Mouse (Mus musculus): ENCODE data around the gene Ganab. TPM values are rescaled to one million over a fixed set of nuclear protein-coding genes. Genes with fewer than 3 reads are reported as not detected.
"Not testable (repeated sequence)": the region's sequence is repeated elsewhere in the genome, so short reads cannot be mapped to it uniquely, and the experiment has no call there.

Ganab gene
- total RNA-seq (2022): 100 to 1,000 TPM; 204 to 232 (median 222) TPM

- DNase-seq: peak; percentile 96
Measured at GRCm38 (mm10) chr19:8897865-8898495, at the start of gene Ganab. Gene Ganab, plus strand, starts transcription at chr19:8898071.

- no peak for DNase-seq
Measured at GRCm38 (mm10) chr19:8848356-8848755, 49.5 kb upstream of the Ganab start.

DNA sequence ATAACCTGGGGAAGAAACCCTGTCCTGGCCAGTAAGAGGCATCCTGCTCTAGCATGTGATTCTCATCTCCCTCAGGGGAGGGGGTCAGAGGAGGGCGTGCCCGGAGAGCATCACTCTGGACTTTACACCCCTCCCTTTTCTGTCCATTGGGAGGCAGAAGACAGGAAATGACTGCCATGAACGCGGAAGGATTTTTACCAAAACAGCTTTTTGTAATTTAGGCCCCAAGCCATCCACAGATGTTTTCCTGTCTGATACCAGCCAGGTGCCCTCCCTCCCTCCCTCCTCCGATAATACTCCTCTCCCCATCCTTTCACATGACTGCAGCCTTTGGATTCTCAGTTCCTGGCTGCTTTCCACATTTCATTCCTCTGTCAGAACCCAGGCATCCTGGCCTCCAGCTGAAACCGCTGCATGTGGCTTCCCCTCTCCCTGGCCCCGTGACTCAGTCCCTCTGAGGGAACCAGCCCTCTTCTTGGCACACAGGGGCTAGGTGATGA, 47.4 kb upstream of the Ganab start, which contains the start of gene Lrrn4cl:
Gene Lrrn4cl (plus strand): TSS at position 367 of the 500 bp plus-strand sequence.
- DNase-seq: no peak

GRCm38 (mm10) chr19:8851639-8852038, 46.2 kb upstream of the Ganab start:
- DNase-seq: no peak

GRCm38 (mm10) chr19:8852236-8852928, 45.5 kb upstream of the Ganab start:
- no peak for DNase-seq

DNA sequence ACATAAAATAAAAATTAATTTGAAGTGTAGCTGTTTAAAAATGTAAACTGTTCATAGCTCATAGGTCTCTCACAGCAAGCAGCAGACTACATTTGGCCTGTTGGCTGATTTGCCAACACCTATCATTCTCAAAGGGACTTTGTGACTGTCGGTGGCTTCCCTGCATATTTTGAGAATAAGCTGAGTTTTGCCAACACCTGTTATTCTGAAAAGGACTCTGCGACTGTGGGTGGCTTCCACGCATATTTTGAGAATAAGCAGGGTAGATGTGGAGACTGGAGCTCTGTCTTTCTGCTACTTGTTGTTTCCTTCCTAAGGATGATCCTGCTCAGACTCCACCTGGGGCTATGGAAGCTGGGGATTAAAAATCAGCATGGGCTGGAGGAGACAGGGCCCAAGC, 44.8 kb upstream of the Ganab start:
- no peak for DNase-seq

DNA sequence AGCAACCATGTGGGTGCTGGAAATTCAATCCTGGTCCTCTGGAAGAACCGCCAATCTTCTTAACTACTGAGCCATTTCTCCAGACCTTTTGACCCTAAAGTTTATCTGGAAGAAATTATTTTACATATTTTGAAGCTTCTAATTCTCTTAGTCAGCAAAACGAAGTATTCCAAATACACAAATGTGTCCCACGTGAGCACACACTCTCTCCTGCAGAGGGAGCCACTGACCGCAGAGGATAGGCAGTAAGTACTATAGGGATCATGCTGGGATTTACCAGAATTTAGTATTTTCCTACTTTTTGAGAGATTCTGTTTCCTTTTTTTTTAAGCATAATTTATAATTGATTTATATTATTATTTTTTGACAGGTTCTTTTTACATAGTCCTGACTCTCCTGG, 40.2 kb upstream of the Ganab start:
- DNase-seq: no peak

DNA sequence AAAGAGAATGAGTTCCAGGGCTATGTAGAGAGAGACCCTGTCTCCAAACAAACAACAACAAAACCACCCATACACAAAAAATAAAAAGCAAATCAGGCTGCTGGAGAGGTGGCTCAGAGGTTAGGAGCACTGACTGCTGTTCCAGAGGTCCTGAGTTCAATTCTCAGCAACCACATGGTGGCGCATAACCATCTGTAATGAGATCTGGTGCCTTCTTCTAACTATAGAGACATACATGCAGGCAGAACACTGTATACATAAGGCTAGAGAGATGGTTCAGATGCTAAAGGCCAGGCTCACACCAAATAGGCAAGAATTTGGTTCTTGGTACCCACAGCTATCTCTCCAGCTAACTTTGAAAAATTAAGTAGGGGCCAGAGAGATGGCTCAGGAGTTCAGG, 38.9 kb upstream of the Ganab start:
- DNase-seq: no peak

DNA sequence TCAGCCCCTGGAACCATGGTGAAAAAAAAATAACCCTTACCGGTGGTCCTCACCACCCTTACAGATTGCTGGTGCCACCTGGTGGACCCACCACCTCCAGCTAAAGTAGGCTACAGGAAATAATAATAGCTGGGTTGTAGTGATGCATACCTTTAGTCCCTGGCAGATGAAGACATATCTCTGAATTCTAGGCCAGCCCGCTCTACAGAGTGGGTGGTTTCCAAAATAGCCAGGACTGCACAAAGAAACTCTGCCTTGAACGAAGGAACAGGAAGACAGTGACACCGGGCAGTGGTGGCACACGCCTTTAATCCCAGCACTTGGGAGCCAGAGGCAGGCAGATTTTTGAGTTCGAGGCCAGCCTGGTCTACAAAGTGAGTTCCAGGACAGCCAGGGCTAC, 33.6 kb upstream of the Ganab start:
- DNase-seq: no peak

- not testable (repeated sequence) for DNase-seq
Measured at GRCm38 (mm10) chr19:8870381-8870780, 27.5 kb upstream of the Ganab start.

DNA sequence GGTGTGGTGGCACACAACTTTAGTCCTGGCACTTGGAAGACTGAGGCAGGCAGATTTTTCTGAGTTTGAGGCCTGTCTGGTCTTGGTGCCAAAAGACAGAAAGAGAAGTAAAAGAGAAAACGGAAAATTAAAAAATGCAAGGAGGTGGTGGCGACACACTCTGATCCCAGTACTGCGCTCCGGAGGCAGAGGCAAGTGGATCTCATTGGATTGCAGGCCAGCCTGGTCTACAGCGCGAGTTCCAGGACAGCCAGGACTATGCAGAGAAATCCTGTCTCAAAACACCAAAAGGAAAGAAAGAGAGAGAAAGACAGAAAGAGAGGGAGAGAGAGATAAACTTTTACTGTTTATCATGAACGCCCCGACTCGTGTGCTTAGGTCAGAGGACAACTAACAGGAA, 27.0 kb upstream of the Ganab start:
- DNase-seq: no peak

DNA sequence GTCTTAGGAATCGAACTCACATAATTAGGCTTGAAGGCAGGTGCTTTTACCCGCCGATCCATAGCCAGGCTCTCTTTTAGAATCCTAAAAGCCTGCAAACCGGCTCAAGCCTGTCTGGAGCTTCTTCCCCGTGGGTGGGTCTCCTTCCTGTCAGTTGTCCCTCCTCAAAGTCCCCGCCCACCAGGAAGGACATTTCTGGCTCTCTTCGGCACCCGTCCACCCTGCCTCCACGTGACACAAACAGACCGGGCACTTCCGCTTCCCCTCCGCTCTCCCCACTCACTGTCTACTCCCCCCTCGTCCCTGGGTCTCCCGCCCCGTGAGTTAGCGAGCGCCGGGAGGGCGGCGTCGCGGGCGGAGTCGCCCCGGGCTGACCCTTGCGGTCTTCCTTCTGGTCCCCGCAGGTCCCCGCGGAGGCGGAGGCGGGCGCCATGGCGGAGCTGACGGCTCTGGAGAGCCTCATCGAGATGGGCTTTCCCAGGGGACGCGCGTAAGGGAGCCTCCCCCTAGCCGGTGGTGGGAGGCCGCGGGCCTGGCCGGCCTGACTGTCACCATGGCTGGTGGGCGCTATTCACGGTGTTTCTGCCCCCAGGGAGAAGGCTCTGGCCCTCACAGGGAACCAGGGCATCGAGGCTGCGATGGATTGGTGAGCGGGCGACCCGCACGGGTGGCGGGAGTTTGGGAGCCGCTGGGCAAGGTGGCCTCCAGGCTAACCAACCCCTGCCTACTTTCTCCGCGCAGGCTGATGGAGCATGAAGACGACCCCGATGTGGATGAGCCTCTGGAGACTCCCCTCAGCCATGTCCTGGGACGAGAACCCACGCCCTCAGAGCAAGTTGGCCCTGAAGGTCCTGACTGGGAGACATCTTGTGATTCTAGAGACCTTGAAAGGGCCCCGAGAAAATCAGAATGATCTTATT, 26.3 kb upstream of the Ganab start, which contains the start of gene Ubxn1:
Gene Ubxn1 (plus strand): TSS at position 230 of the 920 bp plus-strand sequence.
- DNase-seq: peak; percentile 98

DNA sequence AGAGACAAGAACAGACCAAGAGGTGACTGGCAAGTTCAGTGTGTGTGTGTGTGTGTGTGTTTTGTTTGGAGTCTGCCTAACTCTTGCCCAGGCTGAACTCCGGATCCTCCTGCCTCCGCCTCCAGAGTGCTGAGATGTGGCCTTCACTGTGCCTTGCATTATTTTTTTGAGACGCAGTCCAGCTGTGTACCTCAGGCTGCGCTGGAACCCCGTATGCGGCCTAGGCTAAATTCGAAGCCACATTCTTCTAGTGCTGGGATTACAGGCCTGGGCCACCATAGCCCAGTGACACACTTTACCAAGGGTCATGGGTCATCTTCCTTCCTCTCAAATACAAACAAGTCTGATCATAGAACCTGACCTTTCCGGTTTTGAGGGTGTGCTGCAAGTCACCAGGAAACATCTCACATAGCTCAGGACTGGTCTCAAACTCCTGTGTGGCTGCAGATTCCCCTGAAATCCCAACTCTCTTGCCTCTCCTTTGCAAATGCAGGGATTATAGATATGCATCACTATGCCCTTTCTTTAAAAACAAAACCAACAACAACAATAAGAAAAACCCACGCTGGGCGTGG, 25.5 kb upstream of the Ganab start:
- DNase-seq: no peak

- DNase-seq: no peak
Measured at GRCm38 (mm10) chr19:8875031-8875430, 22.8 kb upstream of the Ganab start.

GRCm38 (mm10) chr19:8880311-8881033, 17.4 kb upstream of the Ganab start, which contains the start of gene Uqcc3:
Gene Uqcc3, minus strand, starts transcription at chr19:8880923.
- DNase-seq: peak; percentile 91

- no peak for DNase-seq
Measured at GRCm38 (mm10) chr19:8881034-8881392, 16.9 kb upstream of the Ganab start.

DNA sequence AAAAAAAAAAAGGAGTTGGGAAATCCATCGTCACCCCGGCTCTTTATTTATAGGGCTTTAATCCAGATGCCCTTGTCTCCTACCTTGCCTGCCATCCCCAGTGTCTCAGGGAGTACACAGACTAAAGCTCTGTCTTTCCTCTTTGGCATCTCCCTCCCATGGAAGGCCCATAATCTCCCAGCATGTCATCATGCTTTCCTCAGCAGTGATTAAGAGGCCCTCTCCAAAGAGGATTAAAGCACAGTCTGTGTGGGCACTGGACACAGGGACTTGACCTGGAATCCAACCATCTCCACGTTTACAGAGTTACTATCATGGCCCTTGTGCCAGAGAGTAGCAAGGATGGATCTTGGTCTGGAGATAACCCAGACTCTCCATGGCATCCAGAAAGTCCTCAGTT, 14.3 kb upstream of the Ganab start, which contains the start of the genes Lbhd1 and Gm49403:
Gene Lbhd1 (plus strand): TSS at position 117 of the 400 bp plus-strand sequence.
Gene Gm49403 (plus strand): TSS at position 315 of the 400 bp plus-strand sequence.
- no peak for DNase-seq

GRCm38 (mm10) chr19:8886916-8887584, 10.8 kb upstream of the Ganab start:
- DNase-seq: no peak

DNA sequence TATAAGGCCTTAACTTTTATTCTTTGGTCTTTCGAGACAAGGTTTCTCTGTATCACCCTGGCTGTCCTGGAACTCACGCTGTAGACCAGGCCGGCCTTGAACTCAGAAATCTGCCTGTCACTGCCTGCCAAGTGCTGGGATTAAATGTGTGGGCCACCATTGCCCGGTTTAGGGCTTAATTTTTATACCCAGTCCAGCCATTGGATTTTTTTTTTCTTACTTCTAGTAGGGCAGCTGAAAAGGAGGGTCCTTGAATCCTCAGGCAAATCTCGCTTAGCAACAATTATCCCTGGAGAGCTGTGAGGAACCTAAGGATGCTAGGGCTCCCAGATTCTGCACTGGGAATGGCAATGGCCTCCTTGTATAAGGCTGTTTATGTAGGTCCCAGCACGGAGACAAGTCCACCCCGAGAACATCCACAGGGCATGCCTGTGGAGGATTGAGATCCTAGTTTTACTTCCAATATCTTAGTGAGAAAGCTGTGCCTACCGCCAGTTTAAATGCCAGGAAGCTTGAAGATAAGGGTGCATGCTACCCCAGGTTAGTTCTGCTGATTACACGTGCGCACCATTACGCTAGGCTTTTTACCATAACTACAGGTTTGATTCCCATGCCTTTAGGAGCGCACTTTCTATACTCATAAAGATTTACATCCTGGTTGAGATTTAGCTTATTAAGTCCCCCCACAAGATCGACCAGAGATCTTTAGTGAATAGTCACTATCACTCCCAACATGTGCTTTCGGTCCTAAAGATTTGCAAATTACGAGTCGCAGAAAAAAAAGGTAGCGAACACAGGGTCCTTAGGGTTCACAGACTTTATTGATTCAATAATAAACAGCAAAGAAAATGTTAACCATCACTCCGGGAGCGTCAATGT, 10.0 kb upstream of the Ganab start:
- DNase-seq: no peak
